Mouse (Mus musculus) MEL (cell line): ENCODE measurements around the gene Uhrf2. TPM values are rescaled to one million over a fixed set of nuclear protein-coding genes. Genes with fewer than 3 reads are reported as not detected.
A peak's percentile ranks its signal among the peaks of the same experiment; 100 is the strongest.

Source experiments
- DNase-seq: peaks from one replicate; pipeline ENCODE4 v3.0.0; 2011; ENCODE audit warnings: low read depth, low spot score
- H3K27ac ChIP-seq: 2 replicates; pipeline ENCODE4 v1.5.1; 2012; ENCODE audit warnings: low read depth, mild to moderate bottlenecking, control low read depth, low read length, moderate library complexity; ENCODE audit not compliant: control insufficient read depth
- H3K27me3 ChIP-seq, 2 experiments: fragments of 150-350 bp in 1 of 2; sonication (generic) in 1 of 2; 2 replicates each; pipeline ENCODE4 v1.6.1; 2012; ENCODE audit warnings: low read length in 2 of 2, mild to moderate bottlenecking in 2 of 2, improper control_type of control experiment in 1 of 2, moderate library complexity in 1 of 2; ENCODE audit not compliant: insufficient read depth in 2 of 2, control insufficient read depth in 1 of 2
- H3K36me3 ChIP-seq, 2 experiments: 2 replicates each; pipeline ENCODE4 v1.6.1; 2012 to 2014; ENCODE audit warnings: low read length in 2 of 2, improper control_type of control experiment in 1 of 2, inconsistent platforms in 1 of 2, mild to moderate bottlenecking in 1 of 2; ENCODE audit not compliant: insufficient read depth in 2 of 2, control insufficient read depth in 1 of 2
- H3K4me1 ChIP-seq, 2 experiments: fragments of 150-350 bp in 1 of 2; sonication (generic) in 1 of 2; 2 replicates each; pipeline ENCODE4 v1.6.1; 2012; ENCODE audit warnings: low read length in 2 of 2, improper control_type of control experiment in 1 of 2, mild to moderate bottlenecking in 1 of 2; ENCODE audit not compliant: insufficient read depth in 2 of 2, control insufficient read depth in 1 of 2
- H3K4me3 ChIP-seq, 2 experiments: fragments of 150-350 bp in 1 of 2; sonication (generic) in 1 of 2; 2 replicates each; pipeline ENCODE4 v1.5.1; 2012; ENCODE audit warnings: low read depth in 2 of 2, low read length in 2 of 2, mild to moderate bottlenecking in 2 of 2, moderate library complexity in 2 of 2, control low read depth in 1 of 2, improper control_type of control experiment in 1 of 2; ENCODE audit not compliant: control insufficient read depth in 1 of 2, insufficient read depth in 1 of 2
- H3K79me2 ChIP-seq: 2 replicates; pipeline ENCODE4 v1.6.1; 2012; ENCODE audit warnings: mild to moderate bottlenecking, low read length, moderate library complexity; ENCODE audit not compliant: control insufficient read depth, poor library complexity, insufficient read depth
- H3K9ac ChIP-seq: 2 replicates; pipeline ENCODE4 v1.6.1; 2012; ENCODE audit warnings: low read depth, mild to moderate bottlenecking, control low read depth, low read length, moderate library complexity; ENCODE audit not compliant: control insufficient read depth, poor library complexity, severe bottlenecking
- H3K9me3 ChIP-seq: fragments of 150-350 bp; sonication (generic); replicated peaks from 2 replicates; pipeline ENCODE4 v1.6.1; 2012; ENCODE audit warnings: mild to moderate bottlenecking, low read length, improper control_type of control experiment, moderate library complexity; ENCODE audit not compliant: insufficient read depth
- BHLHE40 ChIP-seq: IDR thresholded peaks from 2 replicates; pipeline ENCODE4 v1.6.1; 2012; ENCODE audit warnings: low read depth, mild to moderate bottlenecking, inconsistent platforms, low read length, improper control_type of control experiment, borderline replicate concordance
- CHD1 ChIP-seq: IDR thresholded peaks from 2 replicates; pipeline ENCODE4 v1.6.1; 2012; ENCODE audit warnings: low read depth, mild to moderate bottlenecking, inconsistent platforms, low read length, improper control_type of control experiment
- CHD2 ChIP-seq: IDR thresholded peaks from 2 replicates; pipeline ENCODE4 v1.6.1; 2011; ENCODE audit warnings: low read length, improper control_type of control experiment
- CTCF ChIP-seq, 3 experiments: IDR thresholded peaks in 2 of 3; conservative IDR thresholded peaks in 1 of 3; 2 replicates each; pipeline ENCODE4 v1.5.1; 2011 to 2012; ENCODE audit warnings: low read length in 3 of 3, low read depth in 2 of 3, mild to moderate bottlenecking in 2 of 3, improper control_type of control experiment in 1 of 3, inconsistent platforms in 1 of 3, mixed read lengths in 1 of 3, moderate library complexity in 1 of 3; ENCODE audit not compliant: control insufficient read depth in 1 of 3, insufficient read depth in 1 of 3, poor library complexity in 1 of 3, severe bottlenecking in 1 of 3
- E2F4 ChIP-seq: IDR thresholded peaks from 2 replicates; pipeline ENCODE4 v1.6.1; 2011; ENCODE audit warnings: low read depth, low read length, improper control_type of control experiment, borderline replicate concordance
- ELF1 ChIP-seq: IDR thresholded peaks from 2 replicates; pipeline ENCODE4 v1.6.1; 2014; ENCODE audit warnings: low read depth, mild to moderate bottlenecking, inconsistent platforms, low read length, improper control_type of control experiment, moderate library complexity
- EP300 ChIP-seq, 2 experiments: IDR thresholded peaks; 2 replicates each; pipeline ENCODE4 v1.6.1; 2011; ENCODE audit warnings: improper control_type of control experiment in 2 of 2, low read length in 2 of 2, low read depth in 1 of 2, mild to moderate bottlenecking in 1 of 2
- ETS1 ChIP-seq: IDR thresholded peaks from 2 replicates; pipeline ENCODE4 v1.6.1; 2012; ENCODE audit warnings: low read depth, mild to moderate bottlenecking, inconsistent platforms, low read length, improper control_type of control experiment, moderate library complexity
- GATA1 ChIP-seq: IDR thresholded peaks from 2 replicates; pipeline ENCODE4 v1.6.1; 2011; ENCODE audit warnings: low read depth, low read length, improper control_type of control experiment
- HCFC1 ChIP-seq: IDR thresholded peaks from 2 replicates; pipeline ENCODE4 v1.6.1; 2012; ENCODE audit warnings: low read depth, mild to moderate bottlenecking, inconsistent platforms, low read length, improper control_type of control experiment, moderate library complexity
- JUND ChIP-seq: IDR thresholded peaks from 2 replicates; pipeline ENCODE4 v1.6.1; 2011; ENCODE audit warnings: low read depth, mild to moderate bottlenecking, improper control_type of control experiment, low read length
- MAFK ChIP-seq: IDR thresholded peaks from 2 replicates; pipeline ENCODE4 v1.6.1; 2011; ENCODE audit warnings: low read depth, mild to moderate bottlenecking, low read length, improper control_type of control experiment, borderline replicate concordance
- MAX ChIP-seq: IDR thresholded peaks from 2 replicates; pipeline ENCODE4 v1.6.1; 2011; ENCODE audit warnings: low read length, improper control_type of control experiment
- MEF2A ChIP-seq: IDR thresholded peaks from 2 replicates; pipeline ENCODE4 v1.6.1; 2014; ENCODE audit warnings: low read depth, mild to moderate bottlenecking, inconsistent platforms, low read length, improper control_type of control experiment; ENCODE audit not compliant: poor library complexity, insufficient replicate concordance, severe bottlenecking; ENCODE audit errors: extremely low read depth
- MXI1 ChIP-seq: IDR thresholded peaks from 2 replicates; pipeline ENCODE4 v1.6.1; 2011; ENCODE audit warnings: mild to moderate bottlenecking, low read depth, low read length, improper control_type of control experiment
- MYB ChIP-seq: IDR thresholded peaks from 2 replicates; pipeline ENCODE4 v1.6.1; 2011; ENCODE audit warnings: mild to moderate bottlenecking, low read depth, low read length, improper control_type of control experiment
- MYC ChIP-seq: IDR thresholded peaks from 2 replicates; pipeline ENCODE4 v1.6.1; 2011; ENCODE audit warnings: low read depth, mild to moderate bottlenecking, low read length, improper control_type of control experiment, moderate library complexity
- NELFE ChIP-seq: IDR thresholded peaks from 2 replicates; pipeline ENCODE4 v1.6.1; 2011; ENCODE audit warnings: low read depth, low read length, improper control_type of control experiment
- NRF1 ChIP-seq: IDR thresholded peaks from 2 replicates; pipeline ENCODE4 v1.6.1; 2014; ENCODE audit warnings: low read depth, mild to moderate bottlenecking, inconsistent platforms, low read length, improper control_type of control experiment, moderate library complexity; ENCODE audit not compliant: poor library complexity, insufficient read depth, severe bottlenecking
- POLR2A ChIP-seq, 2 experiments: IDR thresholded peaks; 2 replicates each; pipeline ENCODE4 v1.6.1; 2011 to 2012; ENCODE audit warnings: low read length in 2 of 2, mild to moderate bottlenecking in 2 of 2, control low read depth in 1 of 2, improper control_type of control experiment in 1 of 2, low read depth in 1 of 2, moderate library complexity in 1 of 2; ENCODE audit not compliant: control insufficient read depth in 1 of 2, insufficient read depth in 1 of 2, poor library complexity in 1 of 2
- POLR2AphosphoS2 ChIP-seq: IDR thresholded peaks from 2 replicates; pipeline ENCODE4 v1.6.1; 2011; ENCODE audit warnings: low read length, improper control_type of control experiment
- RAD21 ChIP-seq: IDR thresholded peaks from 2 replicates; pipeline ENCODE4 v1.6.1; 2011; ENCODE audit warnings: mild to moderate bottlenecking, low read depth, low read length, improper control_type of control experiment
- RCOR1 ChIP-seq: IDR thresholded peaks from 2 replicates; pipeline ENCODE4 v1.6.1; 2012; ENCODE audit warnings: low read depth, mild to moderate bottlenecking, inconsistent platforms, low read length, improper control_type of control experiment
- SIN3A ChIP-seq: IDR thresholded peaks from 2 replicates; pipeline ENCODE4 v1.6.1; 2012; ENCODE audit warnings: low read length, improper control_type of control experiment, inconsistent platforms
- SMC3 ChIP-seq: IDR thresholded peaks from 2 replicates; pipeline ENCODE4 v1.6.1; 2011; ENCODE audit warnings: low read depth, low read length, improper control_type of control experiment
- TAL1 ChIP-seq: IDR thresholded peaks from 2 replicates; pipeline ENCODE4 v1.6.1; 2012; ENCODE audit warnings: mild to moderate bottlenecking, inconsistent platforms, low read length, moderate library complexity, mixed read lengths
- TBP ChIP-seq: IDR thresholded peaks from 2 replicates; pipeline ENCODE4 v1.8.0; 2011; ENCODE audit warnings: low read depth, low read length, improper control_type of control experiment
- TCF12 ChIP-seq: IDR thresholded peaks from 2 replicates; pipeline ENCODE4 v1.6.1; 2014; ENCODE audit warnings: low read depth, mild to moderate bottlenecking, inconsistent platforms, low read length, improper control_type of control experiment, moderate library complexity
- UBTF ChIP-seq: IDR thresholded peaks from 2 replicates; pipeline ENCODE4 v1.6.1; 2012; ENCODE audit warnings: low read depth, mild to moderate bottlenecking, inconsistent platforms, low read length, improper control_type of control experiment, moderate library complexity, borderline replicate concordance; ENCODE audit not compliant: insufficient read depth
- USF1 ChIP-seq: IDR thresholded peaks from 2 replicates; pipeline ENCODE4 v1.6.1; 2014; ENCODE audit warnings: low read depth, mild to moderate bottlenecking, inconsistent platforms, low read length, improper control_type of control experiment, moderate library complexity
- USF2 ChIP-seq, 2 experiments: IDR thresholded peaks; 2 replicates each; pipeline ENCODE4 v1.6.1; 2011 to 2012; ENCODE audit warnings: improper control_type of control experiment in 2 of 2, low read length in 2 of 2, borderline replicate concordance in 1 of 2, inconsistent platforms in 1 of 2, low read depth in 1 of 2, mild to moderate bottlenecking in 1 of 2; ENCODE audit not compliant: insufficient read depth in 1 of 2
- ZC3H11A ChIP-seq: IDR thresholded peaks from 2 replicates; pipeline ENCODE4 v1.6.1; 2012; ENCODE audit warnings: low read depth, mild to moderate bottlenecking, inconsistent platforms, low read length, improper control_type of control experiment
- ZKSCAN1 ChIP-seq: IDR thresholded peaks from 2 replicates; pipeline ENCODE4 v1.6.1; 2012; ENCODE audit warnings: low read depth, mild to moderate bottlenecking, inconsistent platforms, low read length, improper control_type of control experiment, moderate library complexity
- ZMIZ1 ChIP-seq: IDR thresholded peaks from 2 replicates; pipeline ENCODE4 v1.6.1; 2012; ENCODE audit warnings: low read depth, mild to moderate bottlenecking, inconsistent platforms, low read length, improper control_type of control experiment, moderate library complexity
- ZNF384 ChIP-seq: IDR thresholded peaks from 2 replicates; pipeline ENCODE4 v1.6.1; 2012; ENCODE audit warnings: low read depth, mild to moderate bottlenecking, inconsistent platforms, low read length, improper control_type of control experiment
- polyA plus RNA-seq, 2 experiments: library from polyadenylated mRNA; stranded (reverse) in 1 of 2; unstranded in 1 of 2; fragments of >175 nt in 1 of 2; fragments of >200 nt in 1 of 2; gene quantifications; 2 replicates each; pipeline versions ENCODE4 v1.2.1 to v1.2.4; 2012; ENCODE audit warnings: low replicate concordance in 2 of 2, low read depth in 1 of 2; ENCODE audit not compliant: insufficient read length in 2 of 2, insufficient read depth in 1 of 2, missing spikeins in 1 of 2
- total RNA-seq: library from RNA; depleted of rRNA; stranded (reverse); fragments of 300-350 nt; gene quantifications from 2 replicates; pipeline ENCODE4 v1.2.3, GENCODE M21; 2012; rRNA removed

Uhrf2 gene
- total RNA-seq, result 18.0 and 19.8 TPM in 2 replicates
- 10 to 100 TPM in 1 of 2 experiments, not detected in 1; 19.0 TPM for polyA plus RNA-seq

GRCm38 (mm10) chr19:30029894-30030635, at the start of gene Uhrf2:
TSS of gene Uhrf2 (plus strand) at chr19:30030513.
- peak; percentile 98 for DNase-seq
- H3K4me1 ChIP-seq, result peaks cover 10 to 19% of the 10 kb centered on the region in 2 experiments
- peak within 1 kb of the TSS; percentile 80 to 96 for H3K4me3 ChIP-seq
- peaks cover 39% of the 10 kb centered on the region for H3K79me2 ChIP-seq
- peak within 1 kb of the TSS; percentile 93 for H3K9ac ChIP-seq
- H3K9me3 ChIP-seq, result no peaks in the 10 kb centered on the region
- H3K27ac ChIP-seq, result peak within 1 kb of the TSS; percentile 48
- H3K27me3 ChIP-seq, result no peaks in the 10 kb centered on the region
- H3K36me3 ChIP-seq, result peaks cover 0 to 24% of the 10 kb centered on the region in 2 experiments; a peak in 2 of 4 replicates
- TF ChIP-seq MXI1, result peak; percentile 94
- TF ChIP-seq HCFC1, result peak; percentile 84
- no peak for TF ChIP-seq MEF2A
- no peak for TF ChIP-seq USF2 (IDR thresholded peaks at IDR 0.05; ENCODE audit: borderline replicate concordance in 1 of 2, insufficient read depth in 1 of 2, low read depth in 1 of 2, low read length in 2 of 2)
- peak; percentile 95 for TF ChIP-seq NELFE
- TF ChIP-seq CHD2, result peak; percentile 100
- no peak for TF ChIP-seq ZNF384
- no peak for TF ChIP-seq ZC3H11A
- no peak for TF ChIP-seq SMC3
- TF ChIP-seq RAD21, result no peak
- TF ChIP-seq RCOR1, result no peak
- TF ChIP-seq USF1, result peak; percentile 62
- peak in 1 of 2 experiments; percentile 37; a peak in 1 of 4 replicates for TF ChIP-seq EP300 (IDR thresholded peaks at IDR 0.05; ENCODE audit: low read depth in 1 of 2, low read length in 2 of 2)
- no peak for TF ChIP-seq JUND
- TF ChIP-seq TBP, result peak; percentile 92
- no peak; the same call in 1 of the 2 replicates for TF ChIP-seq ETS1
- TF ChIP-seq UBTF, result no peak
- TF ChIP-seq BHLHE40, result no peak
- peak; percentile 62 for TF ChIP-seq TCF12
- TF ChIP-seq MYC, result peak; percentile 24; the same call in 1 of the 2 replicates
- no peak for TF ChIP-seq CHD1
- no peak for TF ChIP-seq ZKSCAN1
- no peak for TF ChIP-seq MAFK
- TF ChIP-seq E2F4, result peak; percentile 77; the same call in 1 of the 2 replicates
- peak; percentile 95 to 98 for TF ChIP-seq POLR2A (IDR thresholded peaks at IDR 0.05; ENCODE audit: control insufficient read depth in 1 of 2, insufficient read depth in 1 of 2, low read depth in 1 of 2, low read length in 2 of 2, poor library complexity in 1 of 2)
- TF ChIP-seq NRF1, result peak; percentile 21; the same call in 1 of the 2 replicates
- peak; percentile 76 for TF ChIP-seq ELF1
- TF ChIP-seq MAX, result peak; percentile 57; the same call in 1 of the 2 replicates
- no peak for TF ChIP-seq CTCF (IDR thresholded peaks at IDR 0.05 in 2 of 3, conservative IDR thresholded peaks at IDR 0.05 in 1 of 3; ENCODE audit: control insufficient read depth in 1 of 3, insufficient read depth in 1 of 3, low read depth in 2 of 3, low read length in 3 of 3, poor library complexity in 1 of 3, severe bottlenecking in 1 of 3)
- TF ChIP-seq SIN3A, result peak; percentile 90
- TF ChIP-seq ZMIZ1, result peak; percentile 72; the same call in 1 of the 2 replicates
- TF ChIP-seq MYB, result 0 out of 2 replicates have a peak, but pooled peaks have one; percentile 42
- TF ChIP-seq TAL1, result no peak
- peak; percentile 84 for TF ChIP-seq POLR2AphosphoS2
- no peak for TF ChIP-seq GATA1
